Mouse (Mus musculus) pancreas, adult 10 weeks (tissue): Measurements from ENCODE around the gene Fam208b. TPM values are rescaled to one million over a fixed set of nuclear protein-coding genes. Genes with fewer than 3 reads are reported as not detected.

ENCODE experiments used
- polyA plus RNA-seq: library from polyadenylated mRNA; stranded (reverse); fragments of 350-450 nt; fragmentation: Illumina TruSeq; extraction: RNeasy Lipid Tissue Mini Kit (QIAGEN cat#74804); gene quantifications from one replicate; pipeline ENCODE4 v1.2.3, GENCODE M21; 2015; ENCODE audit warnings: low read depth, low replicate concordance; ENCODE audit not compliant: insufficient read depth

Gene Fam208b
- 5.1 TPM for polyA plus RNA-seq

DNA sequence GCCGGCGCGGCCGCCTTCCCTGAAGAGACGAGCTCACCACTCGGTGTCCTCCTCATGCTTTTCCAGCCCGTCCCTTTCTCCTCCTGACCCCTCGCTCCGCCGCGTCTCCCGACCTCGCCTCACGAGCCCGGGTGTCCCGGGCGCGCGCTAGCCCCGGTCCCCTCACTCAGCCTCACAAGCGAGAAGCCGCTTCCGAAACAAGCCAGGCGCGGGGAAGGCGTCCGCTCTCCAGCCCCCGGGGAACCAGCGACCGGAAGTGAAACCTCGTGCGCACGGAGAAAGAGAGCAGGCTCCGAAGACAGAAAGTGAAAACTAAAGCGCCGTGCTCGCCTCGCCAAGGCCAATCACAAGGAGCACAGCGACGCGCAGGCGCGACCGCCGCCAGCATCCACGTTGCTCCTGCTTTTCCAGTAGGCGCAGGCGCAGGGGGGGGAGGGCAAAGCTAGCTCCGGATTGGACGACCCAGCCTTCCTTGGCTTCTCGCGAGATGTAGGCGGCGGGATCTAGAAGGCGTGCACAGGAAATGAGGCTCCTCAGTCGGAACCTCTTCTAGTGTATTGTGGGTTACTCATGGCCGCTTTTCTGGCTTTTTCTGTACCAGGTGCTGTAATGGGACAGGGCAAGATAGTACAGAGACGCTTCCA, at the start of gene Fam208b:
Gene Fam208b (minus strand): TSS at position 314 of the 644 bp plus-strand sequence.

GRCm38 (mm10) chr13:3633895-3634811, 23.2 kb upstream of the Fam208b start, which contains the start of gene Asb13:
Gene Asb13 (plus strand): TSS chr13:3634032.

GRCm38 (mm10) chr13:3537594-3538222, 73.2 kb downstream of the Fam208b start, which contains the start of gene Gdi2:
Gene Gdi2 (plus strand): TSS chr13:3538063.

Other genes starting within 250 kb of the Fam208b start
- 44.8 TPM for gene Gdi2, start 73.0 kb downstream of the Fam208b start, polyA plus RNA-seq
- 9.3 TPM for gene Asb13, start 22.9 kb upstream of the Fam208b start, polyA plus RNA-seq
- not detected for gene Calml3, start 193.2 kb upstream of the Fam208b start, polyA plus RNA-seq
- gene Calm4, start 226.6 kb upstream of the Fam208b start, polyA plus RNA-seq: not detected
- gene Calm5, start 243.1 kb upstream of the Fam208b start, polyA plus RNA-seq: not detected